Mouse (Mus musculus): ENCODE measurements around the gene Cntnap5a. TPM values are rescaled to one million over a fixed set of nuclear protein-coding genes. Genes with fewer than 3 reads are reported as not detected.

Gene Cntnap5a
- 0.27 TPM in 1 of 2 replicates, not detected in the other for polyA plus RNA-seq (2011; ENCODE audit: insufficient read depth, insufficient read length, low replicate concordance, missing spikeins)

DNA sequence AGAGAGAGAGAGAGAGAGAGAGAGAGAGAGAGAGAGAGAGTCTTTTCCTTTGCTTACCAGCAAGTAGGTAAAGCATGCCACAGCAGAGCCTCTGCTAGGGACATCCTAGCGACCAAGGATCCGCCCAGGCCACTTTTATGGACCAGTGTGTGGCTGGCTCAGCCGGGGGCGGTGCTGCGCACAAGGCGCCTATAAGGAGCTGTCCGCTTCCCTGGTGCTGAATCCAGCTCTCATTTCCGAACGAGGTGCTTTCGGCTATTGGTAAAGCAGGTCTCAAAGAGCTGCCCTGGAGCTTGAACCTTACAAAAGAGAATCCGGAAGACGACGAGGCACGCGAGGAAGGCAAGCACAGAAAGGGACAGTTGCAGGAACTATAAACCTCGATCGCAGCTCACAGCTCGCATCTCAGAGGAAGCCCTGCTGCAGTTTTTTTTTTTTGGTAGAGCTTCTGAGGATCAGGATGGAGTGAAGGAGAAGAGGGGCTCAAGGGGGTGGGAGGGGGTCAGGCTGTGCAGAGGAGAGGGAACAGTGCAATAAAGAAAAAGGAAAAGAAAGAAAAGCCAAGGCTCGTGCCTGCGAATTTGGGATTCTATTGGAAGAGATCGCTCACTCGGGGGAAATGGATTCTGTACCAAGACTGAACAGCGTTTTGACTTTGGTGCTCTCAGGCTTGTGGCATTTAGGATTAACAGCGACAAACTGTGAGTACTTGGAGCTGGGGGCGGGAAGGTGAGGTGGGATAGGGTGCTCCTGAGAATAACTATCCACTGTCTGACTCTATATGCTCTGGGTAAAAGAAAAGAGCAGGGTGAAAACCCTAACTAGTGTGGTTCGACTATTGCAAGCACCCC, at the start of gene Cntnap5a:
Cntnap5a (plus strand) TSS at position 239 of the 851 bp plus-strand sequence.
- 22% methylated on average over 26 of the region's 26 CpGs for WGBS
- TF ChIP-seq POLR2A (IDR thresholded peaks at IDR 0.05; ENCODE audit: borderline replicate concordance, control insufficient read depth, low read depth, low read length) (no peak), CTCF (IDR thresholded peaks at IDR 0.05; ENCODE audit: control insufficient read depth, insufficient read depth, low read length) (no peak)
- Histone ChIP-seq H3K27ac (ENCODE audit: control insufficient read depth, insufficient read depth, low read depth, low read length, poor library complexity) (no peak within 1 kb of the TSS), H3K4me1 (ENCODE audit: control insufficient read depth, insufficient read depth, low read length) (no peaks in the 10 kb centered on the region), H3K4me3 (replicated peaks; ENCODE audit: control insufficient read depth, low read depth, low read length) (no peak within 1 kb of the TSS)

DNA sequence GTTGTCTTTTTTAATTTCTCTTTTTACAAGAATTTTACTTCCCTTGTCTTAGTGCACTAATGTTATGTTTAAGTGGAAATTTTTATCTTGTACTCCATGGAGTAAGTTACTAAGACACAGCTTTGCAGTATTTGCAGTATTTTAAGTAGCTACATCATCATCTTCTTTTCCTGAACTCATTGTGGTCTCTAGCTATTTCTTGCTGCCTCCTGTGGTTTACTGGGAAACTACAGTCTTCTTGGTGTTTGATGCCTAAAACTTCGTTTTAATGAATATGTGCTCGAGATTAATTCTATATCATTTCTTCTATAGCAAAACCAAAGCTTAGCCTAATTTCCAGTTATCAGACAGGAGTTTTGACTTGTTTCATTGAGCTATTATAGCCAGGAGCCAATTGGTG, 37.6 kb upstream of the Cntnap5a start:
- no peak overlapping the region for H3K4me3 ChIP-seq (replicated peaks; ENCODE audit: control insufficient read depth, low read depth, low read length)
- TF ChIP-seq CTCF (IDR thresholded peaks at IDR 0.05; ENCODE audit: control insufficient read depth, insufficient read depth, low read length): no peak
- no peak for TF ChIP-seq POLR2A (IDR thresholded peaks at IDR 0.05; ENCODE audit: borderline replicate concordance, control insufficient read depth, low read depth, low read length)
- no peak overlapping the region for H3K27ac ChIP-seq (ENCODE audit: control insufficient read depth, insufficient read depth, low read depth, low read length, poor library complexity)
- H3K4me1 ChIP-seq (ENCODE audit: control insufficient read depth, insufficient read depth, low read length): no peaks in the 10 kb centered on the region
- WGBS: 65% methylated on average over 2 of the region's 2 CpGs

DNA sequence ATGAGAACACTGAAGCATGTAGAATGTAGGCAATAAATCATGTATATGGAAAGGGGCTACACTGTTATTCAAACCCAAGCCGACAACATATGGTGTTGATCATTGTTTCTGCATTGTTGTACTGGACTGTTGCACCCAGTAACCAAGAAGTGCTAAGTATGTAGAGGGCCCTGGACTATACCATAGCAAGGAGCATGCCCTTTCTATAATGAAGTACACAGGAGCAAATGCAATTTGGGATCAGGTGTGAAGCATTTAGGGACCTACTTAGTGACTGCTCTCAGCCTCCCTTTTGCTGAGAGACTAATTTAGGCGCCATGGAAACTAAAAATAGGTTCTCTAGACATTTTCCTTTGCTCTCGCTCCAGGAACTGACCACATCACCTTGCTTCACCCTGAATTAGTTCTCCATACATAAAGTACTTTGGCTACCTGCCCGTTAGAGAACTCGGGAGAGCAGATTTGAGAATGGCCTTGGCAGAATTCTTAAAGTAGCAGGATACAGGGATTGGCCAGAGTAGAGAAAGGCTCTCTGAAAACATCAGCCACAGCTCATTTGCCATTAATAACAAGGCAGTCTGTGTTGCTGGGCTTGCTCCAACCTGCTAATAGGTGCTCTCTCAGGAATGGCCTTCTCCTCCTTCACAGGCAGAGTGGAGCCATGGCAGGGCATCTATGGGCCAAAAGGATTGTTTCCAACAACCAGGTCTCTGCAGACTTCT, 26.1 kb upstream of the Cntnap5a start:
- TF ChIP-seq POLR2A (IDR thresholded peaks at IDR 0.05; ENCODE audit: borderline replicate concordance, control insufficient read depth, low read depth, low read length): no peak
- TF ChIP-seq CTCF (IDR thresholded peaks at IDR 0.05; ENCODE audit: control insufficient read depth, insufficient read depth, low read length): no peak
- no peak overlapping the region for H3K4me3 ChIP-seq (replicated peaks; ENCODE audit: control insufficient read depth, low read depth, low read length)
- WGBS: 67% methylated on average over 5 of the region's 5 CpGs
- no peaks in the 10 kb centered on the region for H3K4me1 ChIP-seq (ENCODE audit: control insufficient read depth, insufficient read depth, low read length)
- no peak overlapping the region for H3K27ac ChIP-seq (ENCODE audit: control insufficient read depth, insufficient read depth, low read depth, low read length, poor library complexity)

DNA sequence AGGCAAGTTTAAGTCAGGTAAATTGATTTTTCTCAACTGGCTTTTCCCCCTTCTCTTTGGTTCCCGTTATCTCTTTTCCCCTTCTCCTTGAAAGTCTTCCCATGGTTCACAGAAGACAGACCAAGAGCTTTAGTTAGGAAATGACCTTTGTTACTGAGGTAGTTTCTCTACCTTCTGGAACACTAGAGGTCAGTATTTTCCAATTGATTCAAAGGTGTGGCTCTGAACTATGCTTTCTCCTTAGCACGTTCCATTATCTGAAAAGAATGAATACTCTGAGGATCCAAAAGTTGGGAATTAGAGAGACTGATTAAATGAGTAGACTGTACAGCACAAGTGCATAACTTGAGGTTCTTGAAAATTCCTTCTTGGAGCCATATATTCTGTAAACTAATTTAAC, 1.9 kb downstream of the Cntnap5a start:
- Histone ChIP-seq H3K4me3 (replicated peaks; ENCODE audit: control insufficient read depth, low read depth, low read length) (no peak overlapping the region), H3K4me1 (ENCODE audit: control insufficient read depth, insufficient read depth, low read length) (no peaks in the 10 kb centered on the region), H3K27ac (ENCODE audit: control insufficient read depth, insufficient read depth, low read depth, low read length, poor library complexity) (no peak overlapping the region)
- 43% methylated on average over 2 of the region's 2 CpGs for WGBS
- no peak for TF ChIP-seq POLR2A (IDR thresholded peaks at IDR 0.05; ENCODE audit: borderline replicate concordance, control insufficient read depth, low read depth, low read length)
- TF ChIP-seq CTCF (IDR thresholded peaks at IDR 0.05; ENCODE audit: control insufficient read depth, insufficient read depth, low read length): no peak

DNA sequence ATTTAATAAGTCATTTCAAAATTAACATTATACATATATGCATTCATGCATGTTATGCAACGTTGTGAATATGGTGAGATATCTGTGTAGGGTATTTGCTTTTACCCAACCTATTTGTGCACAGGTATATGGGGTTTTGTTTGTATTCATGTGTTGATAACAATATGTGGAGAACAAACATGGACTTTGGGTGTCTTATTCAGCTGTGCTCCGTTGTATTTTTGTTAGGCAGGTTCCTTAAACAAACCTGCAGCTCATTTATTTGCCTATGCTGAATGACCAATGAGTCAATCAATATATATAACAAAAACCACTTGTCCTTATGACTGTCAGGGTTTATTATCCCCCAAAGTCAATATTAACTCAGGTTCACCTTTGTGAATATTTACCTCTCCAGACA, 15.2 kb downstream of the Cntnap5a start:
- no peak overlapping the region for H3K27ac ChIP-seq (ENCODE audit: control insufficient read depth, insufficient read depth, low read depth, low read length, poor library complexity)
- TF ChIP-seq CTCF (IDR thresholded peaks at IDR 0.05; ENCODE audit: control insufficient read depth, insufficient read depth, low read length): no peak
- TF ChIP-seq POLR2A (IDR thresholded peaks at IDR 0.05; ENCODE audit: borderline replicate concordance, control insufficient read depth, low read depth, low read length): no peak
- 60% methylated on average over 2 of the region's 2 CpGs for WGBS
- no peak overlapping the region for H3K4me3 ChIP-seq (replicated peaks; ENCODE audit: control insufficient read depth, low read depth, low read length)
- H3K4me1 ChIP-seq (ENCODE audit: control insufficient read depth, insufficient read depth, low read length): no peaks in the 10 kb centered on the region

DNA sequence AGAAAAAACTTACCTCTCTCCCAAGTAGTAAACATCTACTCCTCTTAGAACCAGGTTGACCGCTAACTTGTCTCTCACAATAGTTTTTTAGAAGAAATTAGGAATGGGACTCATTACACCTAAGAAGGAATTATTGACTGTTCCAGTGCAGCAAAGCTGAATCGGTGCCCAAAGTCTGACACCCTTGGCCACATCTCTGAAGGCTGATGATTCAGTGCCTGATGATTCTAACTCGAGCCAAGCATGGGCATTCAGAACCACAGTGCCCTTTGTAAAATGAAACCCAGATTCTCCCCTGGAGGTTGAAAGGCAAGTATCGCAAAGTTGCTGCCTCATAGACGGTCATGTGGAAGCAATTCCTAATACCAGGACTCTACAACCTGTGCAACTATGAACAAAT, 58.0 kb downstream of the Cntnap5a start:
- no peak overlapping the region for H3K27ac ChIP-seq (ENCODE audit: control insufficient read depth, insufficient read depth, low read depth, low read length, poor library complexity)
- WGBS: 81% methylated on average over 5 of the region's 5 CpGs
- H3K4me3 ChIP-seq (replicated peaks; ENCODE audit: control insufficient read depth, low read depth, low read length): no peak overlapping the region
- TF ChIP-seq CTCF (IDR thresholded peaks at IDR 0.05; ENCODE audit: control insufficient read depth, insufficient read depth, low read length): no peak
- TF ChIP-seq POLR2A (IDR thresholded peaks at IDR 0.05; ENCODE audit: borderline replicate concordance, control insufficient read depth, low read depth, low read length): no peak
- no peaks in the 10 kb centered on the region for H3K4me1 ChIP-seq (ENCODE audit: control insufficient read depth, insufficient read depth, low read length)

DNA sequence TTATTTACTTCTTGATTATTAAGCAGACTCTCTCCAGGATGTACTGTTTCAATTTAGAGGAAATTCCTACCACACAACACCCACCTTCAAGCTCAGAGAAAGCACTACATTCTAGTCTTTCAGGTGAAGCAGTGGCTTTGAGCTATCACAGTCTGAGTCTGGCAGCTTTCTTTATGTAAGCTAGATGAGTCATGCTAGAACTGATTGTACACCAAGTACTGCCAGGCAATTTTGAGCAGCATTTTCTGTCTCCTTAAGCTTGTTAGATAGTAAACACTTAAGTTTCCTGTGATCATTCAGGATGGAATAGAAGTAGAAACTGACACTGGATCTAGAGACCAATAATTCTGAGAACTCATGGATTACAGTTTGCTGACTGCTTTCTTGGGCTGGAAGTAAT, 61.0 kb downstream of the Cntnap5a start:
- Histone ChIP-seq H3K4me1 (ENCODE audit: control insufficient read depth, insufficient read depth, low read length) (no peaks in the 10 kb centered on the region), H3K4me3 (replicated peaks; ENCODE audit: control insufficient read depth, low read depth, low read length) (no peak overlapping the region), H3K27ac (ENCODE audit: control insufficient read depth, insufficient read depth, low read depth, low read length, poor library complexity) (no peak overlapping the region)
- TF ChIP-seq POLR2A (IDR thresholded peaks at IDR 0.05; ENCODE audit: borderline replicate concordance, control insufficient read depth, low read depth, low read length) (no peak), CTCF (IDR thresholded peaks at IDR 0.05; ENCODE audit: control insufficient read depth, insufficient read depth, low read length) (no peak)

DNA sequence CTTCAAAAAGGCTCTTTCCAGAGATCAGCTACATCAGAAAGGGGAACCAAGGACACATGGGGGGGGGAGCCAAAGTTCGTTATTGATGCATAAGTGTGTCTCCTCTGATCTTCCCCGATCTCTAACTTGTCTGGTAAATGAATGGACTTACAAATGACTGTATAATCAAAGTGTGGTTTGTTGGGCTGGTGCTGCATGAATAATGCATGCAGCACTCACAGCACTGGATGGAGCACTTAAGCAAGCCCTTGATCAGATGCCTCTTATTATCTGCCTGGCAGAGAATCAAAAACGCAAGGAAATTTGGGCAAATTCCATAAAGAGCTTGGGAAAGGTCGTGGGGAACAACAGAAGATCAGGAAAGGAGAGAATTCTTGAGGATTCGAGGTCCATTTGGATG, 100.2 kb downstream of the Cntnap5a start:
- no peak overlapping the region for H3K4me3 ChIP-seq (replicated peaks; ENCODE audit: control insufficient read depth, low read depth, low read length)
- TF ChIP-seq POLR2A (IDR thresholded peaks at IDR 0.05; ENCODE audit: borderline replicate concordance, control insufficient read depth, low read depth, low read length): no peak
- TF ChIP-seq CTCF (IDR thresholded peaks at IDR 0.05; ENCODE audit: control insufficient read depth, insufficient read depth, low read length): no peak
- no peak overlapping the region for H3K27ac ChIP-seq (ENCODE audit: control insufficient read depth, insufficient read depth, low read depth, low read length, poor library complexity)
- H3K4me1 ChIP-seq (ENCODE audit: control insufficient read depth, insufficient read depth, low read length): no peaks in the 10 kb centered on the region
- WGBS: 57% methylated on average over 5 of the region's 5 CpGs

All from bone marrow, adult 2 months (tissue).